Mouse (Mus musculus) liver, postnatal 0 days (tissue): ENCODE data around the gene Klhl26.

ENCODE experiments used
- CTCF ChIP-seq: sonication (generic); IDR thresholded peaks from 2 replicates; pipeline ENCODE4 v1.5.1; 2016; ENCODE audit warnings: antibody characterized with exemption, low read depth
- EP300 ChIP-seq: IDR thresholded peaks from 2 replicates; pipeline ENCODE4 v1.6.1; 2016; ENCODE audit warnings: antibody characterized with exemption, low read depth, mild to moderate bottlenecking

- no peak for TF ChIP-seq CTCF
- TF ChIP-seq EP300, result no peak
These were observed 28.9 kb downstream of the Klhl26 start for GRCm38 (mm10) chr8:70447639-70448420.
